Mouse (Mus musculus): ENCODE measurements at regions not wholly inside any gene's neighbourhood (a gene's known extent, or its start where the extent isn't known, plus 50 kb on each side); places are given as distances from the start of the nearest gene placed in this dataset.

DNA sequence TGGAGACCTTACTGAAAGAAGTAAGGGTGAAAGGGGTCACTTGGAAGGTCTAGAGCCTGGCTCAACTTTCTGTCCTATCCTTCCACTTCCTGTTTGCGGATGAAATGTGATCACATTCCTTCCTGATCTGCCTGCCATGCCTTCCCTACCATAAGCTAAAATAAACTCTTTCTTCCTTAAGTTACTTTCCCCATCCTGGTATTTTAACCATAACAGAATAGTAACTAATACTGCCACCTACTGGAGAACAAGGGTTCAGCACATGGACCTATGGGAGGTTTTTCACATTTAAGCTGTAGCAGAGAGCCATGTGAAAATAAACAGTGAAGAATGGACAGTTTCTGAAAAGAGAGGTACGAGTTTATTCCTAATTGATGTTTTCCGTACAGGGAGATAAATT is 297.5 kb upstream of the Castor2 start:
- DNase-seq: no peak

- DNase-seq: no peak
Measured at GRCm38 (mm10) chr5:133795638-133796037, 303.9 kb upstream of the Castor2 start.

DNA sequence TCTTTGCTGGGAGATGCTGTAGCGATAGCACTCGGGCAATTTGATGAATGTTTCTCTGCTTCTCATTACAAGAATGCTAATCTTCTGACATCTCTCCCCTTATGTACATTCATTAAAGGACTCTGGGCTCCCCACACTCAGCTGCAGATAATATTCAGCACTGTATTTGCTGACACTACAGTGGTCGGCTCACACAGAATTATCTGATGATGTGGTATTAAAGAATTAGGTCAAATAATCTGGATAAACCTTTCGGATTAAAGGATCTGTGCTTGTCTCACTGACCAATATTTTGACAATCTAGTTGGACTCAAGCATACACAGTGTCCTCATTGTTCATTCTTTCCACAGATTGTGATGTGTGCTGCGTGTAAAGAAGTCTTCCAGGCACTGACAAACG is 308.8 kb upstream of the Castor2 start:
- no peak for DNase-seq

GRCm38 (mm10) chr5:133788006-133788405 is 311.5 kb upstream of the Castor2 start:
- DNase-seq: no peak

DNA sequence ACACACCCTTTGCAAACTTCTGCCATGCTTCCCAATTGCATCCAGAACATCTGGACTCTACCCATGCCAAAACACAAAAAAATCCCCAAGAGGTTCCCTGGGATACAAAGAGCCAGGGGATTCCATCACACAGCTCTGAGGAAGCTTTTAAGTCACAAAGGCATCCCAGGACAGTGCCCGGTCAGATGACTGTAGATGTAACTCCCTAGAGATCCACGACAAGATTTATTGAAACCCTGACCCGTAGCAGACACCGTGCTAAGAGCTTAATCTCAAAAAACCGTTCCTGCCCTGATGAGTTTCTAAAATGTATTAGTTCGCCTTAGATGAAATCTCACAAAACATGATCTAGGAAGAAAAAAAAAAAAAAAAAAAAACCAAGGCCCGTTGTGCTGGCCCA is 312.0 kb upstream of the Castor2 start:
- no peak for DNase-seq

DNA sequence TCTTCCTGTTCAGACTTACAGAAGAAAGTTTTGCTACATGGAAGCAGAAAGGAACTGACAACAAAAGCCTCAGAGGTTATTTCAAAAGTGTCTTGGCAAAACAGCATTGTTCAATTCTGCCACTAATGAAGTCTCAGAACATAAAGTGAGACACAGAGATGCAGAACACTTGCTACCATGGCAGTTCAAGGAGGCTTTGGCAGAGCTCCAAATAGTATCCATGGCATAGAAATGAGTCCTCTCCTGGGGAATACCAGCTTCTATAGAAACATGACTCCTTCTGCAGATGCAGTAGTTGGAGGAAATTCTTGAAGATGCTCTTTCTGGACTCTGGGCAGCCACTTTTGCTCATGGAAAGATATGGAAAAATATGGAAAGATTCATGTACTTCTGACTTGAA is 322.9 kb upstream of the Castor2 start:
- no peak for DNase-seq

DNA sequence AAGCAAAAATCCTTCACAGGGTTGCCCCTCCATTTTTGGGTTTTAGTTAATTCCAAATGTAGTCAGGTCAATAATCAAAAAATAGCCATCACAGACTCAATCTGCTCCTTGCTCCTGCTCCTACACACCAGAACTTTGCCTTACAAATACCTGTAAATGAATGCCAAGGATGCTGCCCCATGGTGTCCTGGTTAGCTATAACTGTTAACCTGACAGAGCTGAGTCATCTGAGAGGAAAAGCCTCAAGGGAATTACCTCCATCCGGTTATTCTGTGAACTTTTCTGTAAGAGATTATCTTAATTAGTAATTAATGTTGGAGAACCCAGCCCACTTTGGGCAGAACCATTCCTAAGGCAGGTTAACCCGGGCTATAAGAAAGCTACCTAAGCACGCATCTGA is 325.4 kb upstream of the Castor2 start:
- DNase-seq: no peak

- no peak for DNase-seq
Measured at GRCm38 (mm10) chr5:133768856-133769255, 330.7 kb upstream of the Castor2 start.

- no peak for DNase-seq
Measured at GRCm38 (mm10) chr5:133757817-133758216, 341.7 kb upstream of the Castor2 start.

DNA sequence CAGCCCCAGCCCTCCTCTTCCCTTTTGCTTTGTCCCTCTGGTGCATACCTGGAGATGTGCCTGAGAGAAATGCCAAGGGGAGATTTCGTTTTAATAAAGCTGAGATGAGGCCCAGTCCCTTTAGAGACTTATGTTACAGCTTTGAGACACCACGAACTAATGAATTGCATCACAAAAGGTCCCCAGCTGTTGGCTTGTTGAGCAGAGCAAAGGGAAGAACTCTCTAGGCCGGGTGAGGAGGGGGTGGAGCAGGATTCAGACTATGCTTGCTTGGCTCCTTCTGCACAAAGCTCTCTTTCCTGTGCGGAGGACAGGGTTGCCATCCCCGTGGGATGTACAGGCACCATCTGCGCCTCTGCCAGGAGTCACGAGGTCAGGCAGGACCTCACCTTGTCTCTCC is 345.3 kb upstream of the Castor2 start:
- DNase-seq: no peak

DNA sequence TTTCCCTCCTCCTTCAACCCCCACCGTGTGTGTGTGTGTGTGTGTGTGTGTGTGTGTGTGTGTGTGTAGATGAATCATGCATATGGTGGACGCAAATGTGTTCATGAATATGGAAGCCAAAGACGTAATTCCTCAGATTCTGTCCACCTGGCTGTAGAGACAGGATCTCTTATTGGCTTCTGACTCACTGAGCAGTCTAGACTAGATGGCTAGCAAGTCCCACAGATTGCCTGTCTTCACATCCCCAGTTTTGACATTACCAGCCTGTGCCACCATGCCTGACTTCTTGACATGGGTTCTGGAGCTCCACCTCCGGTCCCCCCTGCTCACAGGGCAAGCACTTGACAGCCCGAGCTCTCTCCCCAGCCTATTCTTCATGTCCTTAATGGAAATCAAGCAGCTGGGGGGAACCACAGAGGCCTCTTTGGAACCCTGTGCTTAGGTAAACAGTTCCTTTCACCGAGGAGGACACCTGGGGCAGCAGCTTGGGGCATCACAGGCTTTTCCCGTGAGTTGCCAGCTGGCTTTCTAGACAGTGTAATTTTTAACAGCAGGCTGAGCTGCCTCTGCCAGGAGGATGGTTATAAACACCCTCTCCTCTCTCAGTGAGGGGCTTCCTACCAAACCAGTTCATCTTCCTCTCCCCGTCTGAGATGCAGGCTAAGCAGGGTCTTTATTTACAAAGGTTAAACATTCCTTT is 345.9 kb upstream of the Castor2 start:
- no peak for DNase-seq

GRCm38 (mm10) chr5:133746960-133747359 is 352.6 kb upstream of the Castor2 start:
- no peak for DNase-seq

DNA sequence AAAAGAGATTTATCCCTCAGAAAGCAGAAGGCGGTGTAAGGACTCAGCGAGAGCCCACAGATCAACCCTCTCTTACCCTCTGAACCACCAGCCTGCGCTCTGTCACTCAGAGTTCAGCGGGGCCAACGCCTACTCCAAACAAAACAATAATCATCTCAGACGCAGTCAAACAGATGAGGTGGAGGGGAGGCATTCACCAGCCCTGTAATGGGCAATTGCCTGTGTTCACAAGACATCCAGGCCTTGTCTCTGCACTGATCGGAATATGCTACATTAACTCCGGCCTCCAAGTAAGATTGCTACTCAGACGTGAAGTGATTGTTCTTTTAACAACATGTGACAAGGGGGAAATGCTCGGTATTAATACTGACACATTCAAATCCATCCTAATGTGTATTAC is 353.1 kb upstream of the Castor2 start:
- no peak for DNase-seq

- DNase-seq: no peak
Measured at GRCm38 (mm10) chr5:133744136-133744535, 355.4 kb upstream of the Castor2 start.

DNA sequence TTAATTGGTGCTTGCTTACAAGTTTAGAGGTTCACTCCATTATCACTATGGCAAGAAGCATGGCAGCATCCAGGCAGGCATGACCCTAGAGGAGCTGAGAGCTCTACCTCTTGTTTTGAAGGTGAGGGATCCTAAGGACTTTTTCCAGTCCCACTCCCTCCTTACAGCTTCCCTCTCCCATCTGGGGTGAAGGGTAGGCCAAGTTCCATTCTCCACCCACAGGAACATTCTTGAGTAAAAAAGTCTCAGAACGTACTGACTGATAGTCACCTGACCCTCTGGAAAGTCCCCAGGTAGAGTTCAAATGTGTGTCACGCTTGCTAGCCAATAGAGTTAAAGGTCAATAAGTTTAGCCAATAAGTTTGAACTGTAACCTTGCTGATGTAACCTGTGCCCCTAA is 355.9 kb upstream of the Castor2 start:
- DNase-seq: no peak

DNA sequence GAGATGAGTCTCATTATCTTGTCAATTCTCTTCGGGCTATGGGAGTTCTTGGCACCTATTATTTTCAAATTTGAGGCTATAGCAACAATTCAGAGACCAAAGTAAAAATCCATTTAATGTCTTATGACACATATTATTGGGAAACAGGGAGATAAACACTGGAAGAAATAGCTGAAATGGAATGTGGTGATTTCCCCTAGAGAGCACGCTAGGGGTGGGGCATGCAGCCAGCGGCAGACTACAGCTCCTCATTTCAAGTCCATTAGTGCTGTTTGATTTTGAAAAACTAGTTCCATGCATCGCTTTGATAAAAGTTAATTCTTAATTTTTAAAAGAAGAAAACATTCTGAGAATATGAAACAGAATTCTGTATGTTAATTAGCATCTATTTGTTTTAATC is 367.6 kb upstream of the Castor2 start:
- no peak for DNase-seq

DNA sequence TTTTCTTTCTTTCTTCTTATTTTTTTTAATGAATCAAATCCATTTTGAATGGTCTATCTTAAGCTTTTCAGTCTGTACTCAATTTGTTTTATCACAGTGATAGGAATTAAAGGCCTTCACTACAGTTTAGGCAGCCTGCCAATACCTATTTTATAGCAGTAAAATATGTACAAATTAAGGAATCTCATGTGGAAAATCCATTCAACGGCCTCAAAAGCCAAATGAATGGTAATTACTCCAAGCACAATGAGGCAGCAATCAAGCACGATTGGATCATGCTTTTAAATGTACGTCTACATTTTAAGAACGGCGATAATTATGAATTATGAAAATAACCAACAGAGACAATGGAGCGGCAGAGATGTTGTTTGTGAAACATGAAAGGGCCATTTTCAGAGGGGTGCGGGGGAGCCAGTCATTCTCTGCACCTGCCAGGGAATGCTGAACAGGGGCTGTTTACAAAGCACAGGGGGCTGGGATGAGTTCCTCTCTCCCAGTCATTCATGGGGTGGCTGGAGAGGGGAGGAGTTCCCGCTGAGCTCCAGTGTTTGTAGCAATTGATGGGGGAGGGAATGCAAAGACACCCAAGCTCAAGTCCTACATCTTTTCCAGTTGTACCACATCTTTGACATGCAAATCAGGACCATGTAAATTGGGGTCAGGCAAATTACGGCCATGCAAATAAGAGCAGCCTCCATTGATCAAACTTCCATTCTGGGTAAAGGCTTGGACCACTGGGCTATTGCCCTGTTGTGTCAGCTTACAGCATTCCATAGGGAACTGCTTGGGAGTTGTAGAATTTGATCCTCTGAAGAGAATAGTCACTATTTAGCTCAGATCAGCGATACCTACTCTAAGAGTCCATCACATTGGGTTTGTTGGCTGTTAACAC is 381.1 kb upstream of the Castor2 start:
- DNase-seq: no peak

GRCm38 (mm10) chr5:133715830-133716229 is 383.7 kb upstream of the Castor2 start:
- DNase-seq: no peak

DNA sequence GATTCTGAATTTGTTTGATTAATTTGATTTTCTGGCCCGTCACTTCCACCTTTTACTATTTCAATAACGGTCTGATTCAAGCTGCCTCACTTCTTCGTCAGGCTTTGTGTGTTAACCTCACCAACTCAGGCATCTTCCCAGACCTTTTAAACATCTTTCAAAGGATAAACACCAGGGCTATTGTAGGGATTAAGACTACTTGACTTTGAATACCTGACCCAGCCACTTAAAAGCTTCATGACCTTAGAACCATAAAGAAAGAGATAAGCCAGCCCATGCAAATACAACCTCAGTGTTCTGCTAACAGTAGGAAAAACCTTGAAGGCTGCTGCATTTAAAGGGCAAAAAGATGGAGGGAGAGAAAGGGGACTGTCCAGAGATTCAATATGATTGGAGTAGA is 386.9 kb upstream of the Castor2 start:
- DNase-seq: no peak

DNA sequence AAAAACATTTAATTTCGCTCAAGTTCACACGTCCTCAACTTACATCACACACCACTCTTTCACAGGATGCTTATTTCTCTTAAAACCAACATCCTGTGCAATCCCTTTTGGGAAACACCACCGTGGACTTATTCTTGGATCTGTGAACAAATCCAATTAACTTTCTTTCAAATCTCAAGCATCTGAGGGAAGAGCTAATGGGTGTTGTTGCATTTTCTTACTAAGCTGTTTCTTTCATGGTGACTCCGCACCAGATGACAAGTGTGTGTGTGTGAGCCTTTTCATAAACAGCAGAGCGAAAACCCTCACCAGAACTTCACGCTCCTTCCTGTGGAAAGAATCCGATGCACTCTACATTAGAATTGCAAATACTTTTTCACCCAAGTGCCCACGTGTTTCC is 390.6 kb upstream of the Castor2 start:
- no peak for DNase-seq

DNA sequence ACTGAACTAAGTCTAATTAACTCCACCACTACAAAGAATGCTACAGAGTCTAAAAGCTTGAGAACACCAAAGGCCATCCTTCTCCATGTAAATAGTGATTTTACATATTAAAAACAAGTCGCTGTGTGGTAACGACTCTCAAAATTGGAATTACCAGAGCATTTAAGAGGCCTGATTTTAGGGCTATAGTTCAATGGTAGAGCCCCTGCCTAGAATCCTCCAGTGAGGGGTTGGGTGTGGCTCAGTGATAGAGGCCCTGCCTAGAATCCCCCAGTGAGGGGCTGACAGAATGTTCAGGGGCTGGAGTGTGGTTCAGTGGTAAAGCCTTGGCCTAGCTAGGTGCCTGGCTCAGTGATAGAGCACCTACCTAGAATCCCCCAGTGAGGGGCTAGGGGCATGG is 413.3 kb upstream of the Castor2 start:
- no peak for DNase-seq

- no peak for DNase-seq
Measured at GRCm38 (mm10) chr5:133683021-133683420, 416.5 kb upstream of the Castor2 start.

DNA sequence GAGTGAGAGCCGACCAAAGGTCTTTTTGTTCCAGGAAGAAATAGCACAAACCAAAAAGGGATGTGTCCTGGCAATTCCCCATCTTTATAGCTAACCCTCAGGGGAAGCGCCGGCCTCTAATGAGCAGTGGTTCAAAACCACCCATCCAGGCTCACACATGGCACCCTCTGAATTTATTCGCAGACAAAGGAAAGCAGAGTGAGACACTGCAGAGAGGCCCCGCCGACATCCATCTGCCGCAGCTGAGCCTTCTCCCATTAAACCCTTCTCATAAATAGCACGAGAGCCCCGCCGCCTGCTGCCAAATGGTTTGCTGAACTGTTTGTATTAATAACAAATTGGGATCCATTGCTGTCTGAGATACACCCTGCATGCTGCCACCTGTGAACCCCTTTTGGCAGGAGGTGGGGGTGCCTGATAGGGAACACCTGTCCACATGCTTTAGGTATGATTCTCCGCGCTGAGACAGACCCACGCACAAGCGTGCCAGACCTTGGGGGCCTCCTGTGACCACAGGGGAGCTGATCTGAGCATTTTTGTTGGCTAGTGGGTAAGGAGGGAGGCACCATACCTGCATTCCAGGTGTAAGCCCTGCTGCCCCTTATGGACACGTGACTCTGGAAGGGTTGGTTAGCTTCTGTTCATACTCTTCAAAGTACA is 422.6 kb upstream of the Castor2 start:
- DNase-seq: no peak

DNA sequence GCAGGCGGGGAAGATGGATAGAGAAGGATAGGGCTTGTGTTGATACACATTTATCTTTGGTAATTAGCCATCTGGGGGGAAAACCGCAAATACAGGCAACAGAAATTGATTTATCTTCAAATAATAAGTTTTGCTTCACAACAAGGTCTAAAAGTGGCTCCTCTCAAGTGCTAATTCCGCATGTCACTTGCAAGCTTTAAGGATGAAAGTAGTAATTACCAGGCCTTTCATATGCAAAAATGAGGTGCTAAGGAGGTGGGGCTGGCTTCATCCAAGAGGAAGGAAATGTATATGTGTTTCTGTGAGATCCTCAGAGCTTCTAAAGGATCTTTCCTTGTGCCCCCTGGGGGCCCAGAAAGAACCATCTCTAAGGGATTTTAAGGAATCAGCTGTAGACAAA is 423.9 kb upstream of the Castor2 start:
- DNase-seq: no peak

All from kidney, adult 11 months (tissue).